ENCODE assay signal across 9 mouse cellular contexts in genomic region chr10:78747035-78747721, GRCm38 (mm10). TPM values are rescaled to one million over a fixed set of nuclear protein-coding genes. Genes with fewer than 3 reads are reported as not detected.
DNase-seq lines count a peak whose midpoint lies in the region; ATAC-seq lines count a peak whose summit lies in the region.
"Had no signal": no experiment of that assay in that cellular context is flagged by ENCODE, and none has a peak within 500 bp of the region (broad histone marks: within the 10 kb centered on the region; RNA-seq: fewer than 3 reads in every experiment).

No protein-coding gene starts in this region.

- H3K9ac ChIP-seq in forebrain, embryonic 15.5 days (replicated peaks): peak overlapping the region; percentile 40

- no peak overlapping the region for H3K27ac ChIP-seq in forebrain, embryonic 15.5 days (replicated peaks)

- H3K36me3 ChIP-seq in forebrain, embryonic 15.5 days: no peaks in the 10 kb centered on the region

- no peaks in the 10 kb centered on the region for H3K9me3 ChIP-seq in forebrain, embryonic 15.5 days

- WGBS in forebrain, embryonic 15.5 days: 1% methylated on average over 27 of the region's 27 CpGs

- no peaks in the 10 kb centered on the region for H3K27me3 ChIP-seq in forebrain, embryonic 15.5 days

- peak; percentile 79 for ATAC-seq in forebrain, embryonic 15.5 days (replicated peaks)

- H3K4me3 ChIP-seq in forebrain, embryonic 15.5 days: peak overlapping the region; percentile 42

- DNase-seq in layer of hippocampus, adult 8-10 months (ENCODE audit: low spot score in 2 of 2): peak; percentile 16 to 29
- no peak for DNase-seq in layer of hippocampus, postnatal 14 days (ENCODE audit: low spot score in 2 of 2)
- DNase-seq in cerebellum, postnatal 14 days: peak; percentile 46 to 51
- DNase-seq in left cerebral cortex, adult 8-10 months (ENCODE audit: low spot score in 2 of 2): peak; percentile 22 to 25
- peak; percentile 64 for DNase-seq in neural tube, embryonic 10.5 days (ENCODE audit: extremely low spot score, low spot score)
- no peak for DNase-seq in B cell, adult 2 months
- no peak for DNase-seq in spleen, postnatal 4 days (ENCODE audit: low spot score in 2 of 2)

- H3K4me1 ChIP-seq in forebrain, embryonic 15.5 days: peaks cover 15% of the 10 kb centered on the region

- H3K4me2 ChIP-seq in forebrain, embryonic 15.5 days (replicated peaks): peak overlapping the region; percentile 62

RNA-seq across cellular contexts. Expression of gene Ccdc105, which starts 5.7 kb away (rescaled TPM):
- total RNA-seq in layer of hippocampus, adult 8-10 months (2022): under 1 TPM; 0.29 to 0.75 (median 0.45) TPM
- under 1 TPM; 0.29 to 0.32 TPM for total RNA-seq in layer of hippocampus, postnatal 14 days (2021)
- polyA plus RNA-seq in forebrain, embryonic 15.5 days (2015; fragmentation: Nextera tagmentation; extraction: Ambion mirVana): 0.10 and 0.18 TPM in 2 replicates
- total RNA-seq in left cerebral cortex, adult 8-10 months (2022): under 1 TPM; 0.18 to 0.57 (median 0.39) TPM

RNA-seq across cellular contexts. Expression of gene Casp14, which starts 29.1 kb away (rescaled TPM):
- total RNA-seq in layer of hippocampus, adult 8-10 months (2022): not detected
- total RNA-seq in layer of hippocampus, postnatal 14 days (2021): not detected
- not detected in 2 replicates for polyA plus RNA-seq in forebrain, embryonic 15.5 days (2015; fragmentation: Nextera tagmentation; extraction: Ambion mirVana)
- not detected for total RNA-seq in left cerebral cortex, adult 8-10 months (2022)
- total RNA-seq: left cerebral cortex, postnatal 10 days had no signal

RNA-seq across cellular contexts. Expression of gene Slc1a6, which starts 33.1 kb away (rescaled TPM):
- 10 to 100 TPM; 11.2 to 13.6 (median 12.6) TPM for total RNA-seq in layer of hippocampus, adult 8-10 months (2022)
- 10 to 100 TPM; 13.2 to 15.5 TPM for total RNA-seq in layer of hippocampus, postnatal 14 days (2021)
- 4.4 and 4.8 TPM in 2 replicates for polyA plus RNA-seq in forebrain, embryonic 15.5 days (2015; fragmentation: Nextera tagmentation; extraction: Ambion mirVana)
- total RNA-seq in left cerebral cortex, adult 8-10 months (2022): 10 to 100 TPM; 11.0 to 13.9 (median 11.4) TPM

Comparison
In these comparisons a context has a peak if more than half of its experiments do, and no peak if none do; other contexts are left out.
1. DNase-seq: peak in layer of hippocampus, adult 8-10 months (2 of 2), cerebellum, postnatal 14 days (2 of 2), left cerebral cortex, adult 8-10 months (2 of 2) and neural tube, embryonic 10.5 days (single experiment); none in layer of hippocampus, postnatal 14 days (0 of 2), B cell, adult 2 months (0 of 2) and spleen, postnatal 4 days (0 of 2).